Mouse (Mus musculus) bone marrow macrophage, adult 2 months (primary cell): ENCODE results near the gene Mmp17. TPM values are rescaled to one million over a fixed set of nuclear protein-coding genes. Genes with fewer than 3 reads are reported as not detected.

Source experiments
- H3K27ac ChIP-seq: 2 replicates; pipeline ENCODE4 v1.5.1; 2012; ENCODE audit warnings: low read depth, low read length; ENCODE audit not compliant: insufficient read depth
- H3K4me1 ChIP-seq: 2 replicates; pipeline ENCODE4 v1.6.1; 2012; ENCODE audit warnings: low read length; ENCODE audit not compliant: control insufficient read depth, insufficient read depth
- H3K4me3 ChIP-seq: 2 replicates; pipeline ENCODE4 v1.5.1; 2012; ENCODE audit warnings: mild to moderate bottlenecking, low read length, moderate library complexity; ENCODE audit not compliant: insufficient read depth
- CTCF ChIP-seq: IDR thresholded peaks from 2 replicates; pipeline ENCODE4 v1.5.1; 2012; ENCODE audit warnings: low read depth, mild to moderate bottlenecking, low read length, moderate library complexity
- POLR2A ChIP-seq: IDR thresholded peaks from 2 replicates; pipeline ENCODE4 v1.6.1; 2012; ENCODE audit warnings: mild to moderate bottlenecking, low read depth, low read length, borderline replicate concordance
- polyA plus RNA-seq: library from polyadenylated mRNA; stranded (reverse); fragments of >200 nt; gene quantifications from 2 replicates; pipeline ENCODE4 v1.2.4, GENCODE M21; 2012; ENCODE audit not compliant: missing spikeins, insufficient read depth, insufficient read length

Gene Mmp17
- polyA plus RNA-seq, 1 experiment: 0.08 TPM

GRCm38 (mm10) chr5:129558591-129558990 lies 25.4 kb upstream of the Mmp17 start:
- TF ChIP-seq POLR2A (no peak), CTCF (no peak)
- H3K27ac ChIP-seq: no peak overlapping the region
- H3K4me3 ChIP-seq: no peak overlapping the region
- no peaks in the 10 kb centered on the region for H3K4me1 ChIP-seq

GRCm38 (mm10) chr5:129559283-129559682 lies 24.7 kb upstream of the Mmp17 start:
- no peak overlapping the region for H3K27ac ChIP-seq

GRCm38 (mm10) chr5:129562342-129562741 lies 21.6 kb upstream of the Mmp17 start:
- TF ChIP-seq POLR2A: no peak
- TF ChIP-seq CTCF: no peak
- Histone ChIP-seq H3K27ac (no peak overlapping the region), H3K4me3 (no peak overlapping the region), H3K4me1 (no peaks in the 10 kb centered on the region)

More at GRCm38 (mm10) chr5:129559283-129559682, 24.7 kb upstream of the Mmp17 start:
- H3K4me1 ChIP-seq: no peaks in the 10 kb centered on the region
- H3K4me3 ChIP-seq: no peak overlapping the region
- TF ChIP-seq POLR2A: no peak
- TF ChIP-seq CTCF: no peak

- Histone ChIP-seq H3K4me1 (no peaks in the 10 kb centered on the region), H3K4me3 (no peak overlapping the region), H3K27ac (no peak overlapping the region)
- TF ChIP-seq POLR2A (no peak), CTCF (no peak)
Measured at GRCm38 (mm10) chr5:129568596-129568995, 15.4 kb upstream of the Mmp17 start.

- H3K27ac ChIP-seq: no peak overlapping the region
- TF ChIP-seq CTCF (no peak), POLR2A (no peak)
- H3K4me1 ChIP-seq: no peaks in the 10 kb centered on the region
- H3K4me3 ChIP-seq: no peak overlapping the region
Measured at GRCm38 (mm10) chr5:129578201-129578600, 5.8 kb upstream of the Mmp17 start.

- no peak overlapping the region for H3K27ac ChIP-seq
- H3K4me3 ChIP-seq: no peak overlapping the region
- H3K4me1 ChIP-seq: no peaks in the 10 kb centered on the region
- TF ChIP-seq CTCF (no peak), POLR2A (no peak)
Measured at GRCm38 (mm10) chr5:129580046-129580445, 3.9 kb upstream of the Mmp17 start.

- Histone ChIP-seq H3K4me1 (no peaks in the 10 kb centered on the region), H3K4me3 (no peak overlapping the region), H3K27ac (no peak overlapping the region)
- TF ChIP-seq POLR2A: no peak
- TF ChIP-seq CTCF: no peak
Measured at GRCm38 (mm10) chr5:129580572-129580971, 3.4 kb upstream of the Mmp17 start.

- TF ChIP-seq POLR2A: no peak
- TF ChIP-seq CTCF: no peak
- Histone ChIP-seq H3K4me1 (peaks cover 2% of the 10 kb centered on the region; the same call in 1 of the 2 replicates), H3K4me3 (no peak overlapping the region), H3K27ac (no peak overlapping the region)
Measured at GRCm38 (mm10) chr5:129581015-129581414, 3.0 kb upstream of the Mmp17 start.

- Histone ChIP-seq H3K4me3 (no peak overlapping the region; the same call in 1 of the 2 replicates), H3K4me1 (peaks cover 2% of the 10 kb centered on the region; the same call in 1 of the 2 replicates), H3K27ac (no peak overlapping the region)
- TF ChIP-seq POLR2A (no peak), CTCF (no peak)
Measured at GRCm38 (mm10) chr5:129583331-129583730, 638 bp upstream of the Mmp17 start.

GRCm38 (mm10) chr5:129584583-129585541 lies 893 bp downstream of the Mmp17 start:
- peak overlapping the region; percentile 87 for H3K4me3 ChIP-seq
- TF ChIP-seq POLR2A (no peak), CTCF (no peak)
- H3K4me1 ChIP-seq: peaks cover 2% of the 10 kb centered on the region; the same call in 1 of the 2 replicates
- H3K27ac ChIP-seq: no peak overlapping the region
